Mouse (Mus musculus) liver, postnatal 0 days (tissue): Measurements from ENCODE around the gene Ccdc69. TPM values are rescaled to one million over a fixed set of nuclear protein-coding genes. Genes with fewer than 3 reads are reported as not detected.

Experiments used
- ATAC-seq: fragments of 200-750 bp; cut with Nextera tagmentation; 2 replicates; pipeline ENCODE4 v1.8.0; 2017; ENCODE audit warnings: mild to moderate bottlenecking, moderate library complexity
- DNase-seq: peaks from one replicate; pipeline ENCODE4 v3.0.0-alpha.2; 2016
- H3K27ac ChIP-seq: fragments of 300-500 bp; sonication (generic); 2 replicates; pipeline ENCODE4 v1.5.1; 2014; ENCODE audit warnings: antibody characterized with exemption, moderate library complexity, mild to moderate bottlenecking, low read depth
- H3K27me3 ChIP-seq: fragments of 300-500 bp; sonication (generic); 2 replicates; pipeline ENCODE4 v1.6.1; 2014; ENCODE audit warnings: low read length, control low read depth, mixed read lengths; ENCODE audit not compliant: insufficient read depth
- H3K36me3 ChIP-seq: fragments of 300-500 bp; sonication (generic); replicated peaks from 2 replicates; pipeline ENCODE4 v1.6.1; 2014; ENCODE audit warnings: mild to moderate bottlenecking, control low read depth, low read length, moderate library complexity, mixed read lengths; ENCODE audit not compliant: insufficient read depth
- H3K4me1 ChIP-seq: fragments of 300-500 bp; sonication (generic); 2 replicates; pipeline ENCODE4 v1.6.1; 2014; ENCODE audit warnings: antibody characterized with exemption, mild to moderate bottlenecking, control low read depth; ENCODE audit not compliant: insufficient read depth
- H3K4me2 ChIP-seq: fragments of 300-500 bp; sonication (generic); 2 replicates; pipeline ENCODE4 v1.6.1; 2014; ENCODE audit warnings: low read depth, mild to moderate bottlenecking, low read length, moderate library complexity, mixed read lengths
- H3K4me3 ChIP-seq: fragments of 300-500 bp; sonication (generic); 2 replicates; pipeline ENCODE4 v1.5.1; 2014; ENCODE audit warnings: low read depth, low read length
- H3K9ac ChIP-seq: fragments of 300-500 bp; sonication (generic); replicated peaks from 2 replicates; pipeline ENCODE4 v1.6.1; 2014; ENCODE audit warnings: mild to moderate bottlenecking, moderate library complexity
- H3K9me3 ChIP-seq: fragments of 300-500 bp; sonication (generic); 2 replicates; pipeline ENCODE4 v1.6.1; 2016; ENCODE audit warnings: mild to moderate bottlenecking, control low read depth, low read length, mixed read lengths
- CTCF ChIP-seq: sonication (generic); IDR thresholded peaks from 2 replicates; pipeline ENCODE4 v1.5.1; 2016; ENCODE audit warnings: antibody characterized with exemption, low read depth
- EP300 ChIP-seq: IDR thresholded peaks from 2 replicates; pipeline ENCODE4 v1.6.1; 2016; ENCODE audit warnings: antibody characterized with exemption, low read depth, mild to moderate bottlenecking
- WGBS: fragments of 180-500 bp; shearing (Covaris S2); extraction: QIAGEN DNeasy Blood & Tissue Kit; methylation state at CpG from one replicate; pipeline ENCODE4 v1.1.7; 2014; ENCODE audit not compliant: insufficient replicate concordance; 5-methylcytosine and 5-hydroxymethylcytosine counted together
- polyA plus RNA-seq: library from polyadenylated mRNA; unstranded; fragments of >200 nt; fragmentation: Nextera tagmentation; extraction: Ambion mirVana; gene quantifications from 2 replicates; pipeline ENCODE4 v1.2.1, GENCODE M21; 2015

Gene Ccdc69
- polyA plus RNA-seq, 1 experiment from 2014 or later, result 1.3 TPM

- H3K27ac ChIP-seq, result no peak overlapping the region; the same call in none of the 2 replicates
- TF ChIP-seq EP300 (no peak), CTCF (no peak)
- DNase-seq (no peak), ATAC-seq (no peak)
- H3K4me3 ChIP-seq, result no peak overlapping the region
- peaks cover 55% of the 10 kb centered on the region for H3K4me1 ChIP-seq
- H3K4me2 ChIP-seq, result no peak overlapping the region
- no peaks in the 10 kb centered on the region for H3K9me3 ChIP-seq
- H3K27me3 ChIP-seq, result no peaks in the 10 kb centered on the region
- H3K36me3 ChIP-seq, result peaks cover 17% of the 10 kb centered on the region
- H3K9ac ChIP-seq, result no peak overlapping the region
Measured at GRCm38 (mm10) chr11:55021458-55021857, 56.5 kb downstream of the Ccdc69 start.

GRCm38 (mm10) chr11:55019711-55020110 lies 58.2 kb downstream of the Ccdc69 start:
- Histone ChIP-seq H3K4me3 (no peak overlapping the region), H3K9ac (no peak overlapping the region), H3K27me3 (no peaks in the 10 kb centered on the region), H3K36me3 (peaks cover 20% of the 10 kb centered on the region), H3K27ac (0 out of 2 replicates have a peak overlapping the region, but pooled peaks have one; percentile 34), H3K4me2 (no peak overlapping the region), H3K9me3 (no peaks in the 10 kb centered on the region), H3K4me1 (peaks cover 57% of the 10 kb centered on the region)
- ATAC-seq, result no peak
- 69% methylated on average over 2 of the region's 2 CpGs for WGBS
- TF ChIP-seq EP300, result no peak
- TF ChIP-seq CTCF, result no peak
- no peak for DNase-seq

- no peak overlapping the region for H3K4me2 ChIP-seq
- H3K4me1 ChIP-seq, result peaks cover 45% of the 10 kb centered on the region
- no peak overlapping the region for H3K27ac ChIP-seq
- no peaks in the 10 kb centered on the region for H3K27me3 ChIP-seq
- no peak for TF ChIP-seq CTCF
- no peak for TF ChIP-seq EP300
- H3K4me3 ChIP-seq, result no peak overlapping the region
- ATAC-seq, result no peak
- WGBS, result 64% methylated on average over 6 of the region's 6 CpGs
- no peak for DNase-seq
- H3K9ac ChIP-seq, result no peak overlapping the region
- no peaks in the 10 kb centered on the region for H3K9me3 ChIP-seq
- peaks cover 22% of the 10 kb centered on the region for H3K36me3 ChIP-seq
Measured at GRCm38 (mm10) chr11:55018034-55018433, 59.9 kb downstream of the Ccdc69 start.

GRCm38 (mm10) chr11:55017201-55017600 lies 60.7 kb downstream of the Ccdc69 start:
- H3K4me3 ChIP-seq, result no peak overlapping the region
- WGBS, result 70% methylated on average over 2 of the region's 2 CpGs
- H3K27ac ChIP-seq, result no peak overlapping the region
- H3K9me3 ChIP-seq, result no peaks in the 10 kb centered on the region
- no peaks in the 10 kb centered on the region for H3K27me3 ChIP-seq
- ATAC-seq, result no peak
- H3K4me1 ChIP-seq, result peaks cover 39% of the 10 kb centered on the region
- no peak overlapping the region for H3K9ac ChIP-seq
- H3K4me2 ChIP-seq, result no peak overlapping the region
- no peak for DNase-seq
- peaks cover 22% of the 10 kb centered on the region for H3K36me3 ChIP-seq
- TF ChIP-seq CTCF (no peak), EP300 (no peak)

GRCm38 (mm10) chr11:55016758-55017157 lies 61.2 kb downstream of the Ccdc69 start:
- Histone ChIP-seq H3K4me3 (no peak overlapping the region), H3K27me3 (no peaks in the 10 kb centered on the region), H3K36me3 (peaks cover 26% of the 10 kb centered on the region), H3K4me1 (peaks cover 35% of the 10 kb centered on the region), H3K9me3 (no peaks in the 10 kb centered on the region), H3K4me2 (no peak overlapping the region), H3K27ac (no peak overlapping the region), H3K9ac (no peak overlapping the region; the same call in 1 of the 2 replicates)
- ATAC-seq, result no peak
- no peak for TF ChIP-seq EP300
- no peak for TF ChIP-seq CTCF
- 81% methylated on average over 1 of the region's 1 CpGs for WGBS
- no peak for DNase-seq

GRCm38 (mm10) chr11:55015831-55016241 lies 62.1 kb downstream of the Ccdc69 start:
- Histone ChIP-seq H3K27me3 (no peaks in the 10 kb centered on the region), H3K4me3 (no peak overlapping the region), H3K9me3 (no peaks in the 10 kb centered on the region), H3K4me1 (peaks cover 27% of the 10 kb centered on the region), H3K9ac (no peak overlapping the region), H3K36me3 (peaks cover 33% of the 10 kb centered on the region), H3K4me2 (no peak overlapping the region), H3K27ac (peak overlapping the region; percentile 34; the same call in 1 of the 2 replicates)
- DNase-seq (peak; percentile 71), ATAC-seq (peak; percentile 35; the same call in 1 of the 2 replicates)
- WGBS, result 57% methylated on average over 9 of the region's 9 CpGs
- TF ChIP-seq EP300, result no peak
- TF ChIP-seq CTCF, result no peak

- Histone ChIP-seq H3K27ac (no peak overlapping the region), H3K27me3 (no peaks in the 10 kb centered on the region), H3K4me1 (peaks cover 22% of the 10 kb centered on the region), H3K4me3 (no peak overlapping the region), H3K36me3 (peaks cover 33% of the 10 kb centered on the region), H3K9ac (no peak overlapping the region), H3K9me3 (no peaks in the 10 kb centered on the region), H3K4me2 (no peak overlapping the region)
- TF ChIP-seq CTCF (no peak), EP300 (no peak)
- ATAC-seq, result no peak
- WGBS, result 83% methylated on average over 3 of the region's 3 CpGs
- DNase-seq, result no peak
Measured at GRCm38 (mm10) chr11:55015264-55015663, 62.7 kb downstream of the Ccdc69 start.
